Mouse (Mus musculus): Measurements from ENCODE around the gene Foxn1. TPM values are rescaled to one million over a fixed set of nuclear protein-coding genes. Genes with fewer than 3 reads are reported as not detected.

Foxn1 gene
- total RNA-seq, 2 experiments from 2014 or later: not detected

GRCm38 (mm10) chr11:78358330-78359007 is 27.9 kb downstream of the Foxn1 start:
- DNase-seq (ENCODE audit: low spot score): no peak

GRCm38 (mm10) chr11:78355471-78356238 is 30.7 kb downstream of the Foxn1 start:
- DNase-seq (ENCODE audit: low spot score): peak; percentile 65

GRCm38 (mm10) chr11:78354905-78355304 is 31.5 kb downstream of the Foxn1 start:
- no peak for DNase-seq (ENCODE audit: low spot score)

- no peak for DNase-seq (ENCODE audit: low spot score)
Observed at GRCm38 (mm10) chr11:78353081-78353480, 33.3 kb downstream of the Foxn1 start.

DNA sequence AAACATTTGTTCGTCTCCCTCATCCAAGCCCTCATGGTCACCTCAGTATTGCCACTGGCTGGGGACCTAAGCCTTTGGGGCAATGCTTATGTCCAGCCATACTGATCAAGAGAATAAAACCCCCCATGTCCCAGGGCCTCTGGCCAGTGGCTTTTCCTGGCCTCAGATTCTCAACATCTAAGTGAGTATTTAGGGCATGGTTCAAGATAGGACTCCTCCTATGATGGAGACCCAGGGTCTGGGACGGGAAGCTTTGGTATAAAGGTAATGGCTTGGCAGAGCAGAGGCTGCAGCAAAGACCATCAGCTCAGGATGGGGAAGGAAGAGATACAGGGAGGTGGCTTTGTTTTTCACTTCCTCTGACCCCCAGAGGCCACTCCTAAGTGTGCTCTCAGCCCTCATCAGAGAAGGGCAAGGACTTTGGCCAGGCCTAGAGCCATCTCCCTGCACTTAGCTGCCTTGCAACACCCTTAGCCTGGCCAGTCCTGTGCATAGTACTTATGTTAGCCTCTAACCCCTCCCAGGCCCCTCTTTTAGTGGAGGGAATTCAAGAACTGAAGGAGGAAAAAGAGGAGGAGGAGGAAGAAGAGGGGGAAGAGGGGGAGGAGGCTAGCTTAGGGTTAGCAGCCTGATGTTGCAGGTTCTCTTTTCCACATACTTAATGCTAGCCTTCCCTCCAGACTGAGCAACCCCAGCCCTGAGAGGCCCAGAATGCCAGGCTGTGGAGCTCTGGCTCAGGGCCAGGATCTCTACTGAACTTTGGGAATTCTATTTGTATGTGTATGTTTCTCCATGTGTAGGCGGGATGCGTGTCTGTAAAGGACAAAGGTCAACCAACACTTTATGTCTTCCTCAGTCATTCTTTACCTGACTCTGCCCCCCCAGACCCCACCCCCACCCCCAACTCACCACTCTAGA is 36.7 kb downstream of the Foxn1 start:
- DNase-seq (ENCODE audit: low spot score): no peak

- DNase-seq (ENCODE audit: low spot score): no peak
Observed at GRCm38 (mm10) chr11:78348474-78348873, 37.9 kb downstream of the Foxn1 start.

DNA sequence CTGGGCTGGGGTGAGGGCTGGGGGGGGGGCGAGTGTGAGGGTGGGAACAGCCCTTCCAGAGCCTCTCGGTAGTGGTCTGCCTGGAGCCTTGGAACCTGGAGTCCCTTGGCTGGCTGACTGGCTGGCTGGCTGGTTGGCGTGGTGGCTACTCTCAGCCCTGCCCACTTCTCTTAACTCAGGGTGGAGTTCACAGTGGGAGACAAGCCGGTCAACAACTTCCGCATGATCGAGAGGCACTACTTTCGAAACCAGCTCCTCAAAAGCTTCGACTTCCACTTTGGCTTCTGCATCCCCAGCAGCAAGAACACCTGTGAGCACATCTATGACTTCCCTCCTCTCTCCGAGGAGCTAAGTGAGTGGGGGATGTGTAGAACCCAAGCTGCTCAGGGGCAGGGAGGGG is 38.5 kb downstream of the Foxn1 start:
- DNase-seq (ENCODE audit: low spot score): no peak

- DNase-seq (ENCODE audit: low spot score): peak; percentile 79
Observed at GRCm38 (mm10) chr11:78347070-78347754, 39.1 kb downstream of the Foxn1 start.

GRCm38 (mm10) chr11:78346326-78347069 is 39.9 kb downstream of the Foxn1 start:
- DNase-seq (ENCODE audit: low spot score): no peak

GRCm38 (mm10) chr11:78345801-78346200 is 40.6 kb downstream of the Foxn1 start:
- DNase-seq (ENCODE audit: low spot score): no peak

- peak; percentile 80 for DNase-seq (ENCODE audit: low spot score)
Observed at GRCm38 (mm10) chr11:78344890-78345715, 41.3 kb downstream of the Foxn1 start.

GRCm38 (mm10) chr11:78344328-78344889 is 41.9 kb downstream of the Foxn1 start:
- DNase-seq (ENCODE audit: low spot score): no peak

DNA sequence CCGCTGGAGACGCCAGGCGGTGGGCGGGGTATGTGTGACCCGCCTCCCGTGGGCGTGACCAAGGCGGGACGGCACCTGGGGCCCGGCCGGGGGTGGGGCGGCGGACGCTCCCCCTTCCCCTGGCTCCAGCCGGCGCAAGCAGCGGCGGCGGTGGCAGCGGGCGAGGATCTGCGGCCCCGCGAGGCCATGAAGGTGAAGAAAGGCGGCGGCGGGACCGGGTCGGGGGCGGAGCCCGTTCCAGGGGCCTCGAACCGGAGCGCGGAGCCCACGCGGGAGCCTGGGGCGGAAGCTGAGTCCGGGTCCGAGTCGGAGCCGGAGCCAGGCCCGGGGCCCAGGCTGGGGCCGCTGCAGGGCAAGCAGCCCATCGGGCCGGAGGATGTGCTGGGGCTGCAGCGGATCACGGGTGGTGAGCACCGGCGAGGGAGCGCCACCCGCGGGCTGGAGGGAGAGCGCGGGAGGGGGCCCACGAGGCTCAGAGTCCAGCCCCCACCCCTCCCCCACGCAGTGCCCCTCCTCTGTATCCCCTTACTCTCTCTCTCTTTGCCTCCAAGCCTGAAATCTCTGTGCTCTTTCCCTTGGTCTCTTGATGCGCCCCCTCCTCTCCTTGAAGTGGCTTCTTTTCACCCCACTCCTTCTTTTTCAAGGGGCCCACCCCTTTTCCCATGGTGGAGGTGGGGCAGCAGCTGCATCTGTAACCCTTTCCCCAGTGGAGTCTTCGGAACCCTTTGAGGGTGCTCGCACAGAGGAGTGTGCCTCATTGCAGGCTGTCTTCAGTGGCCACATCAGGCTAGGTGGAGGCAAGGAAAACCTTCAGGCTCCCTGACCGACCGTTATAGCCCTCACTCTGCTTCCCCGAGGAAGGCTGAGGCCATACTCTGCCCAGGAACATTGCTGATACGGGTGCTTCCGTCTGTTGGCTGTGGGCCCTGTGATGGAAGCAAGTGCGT is 42.7 kb downstream of the Foxn1 start, which contains the start of gene Unc119:
Unc119 (plus strand) TSS at position 102 of the 947 bp plus-strand sequence.
- DNase-seq (ENCODE audit: low spot score): peak; percentile 68

DNA sequence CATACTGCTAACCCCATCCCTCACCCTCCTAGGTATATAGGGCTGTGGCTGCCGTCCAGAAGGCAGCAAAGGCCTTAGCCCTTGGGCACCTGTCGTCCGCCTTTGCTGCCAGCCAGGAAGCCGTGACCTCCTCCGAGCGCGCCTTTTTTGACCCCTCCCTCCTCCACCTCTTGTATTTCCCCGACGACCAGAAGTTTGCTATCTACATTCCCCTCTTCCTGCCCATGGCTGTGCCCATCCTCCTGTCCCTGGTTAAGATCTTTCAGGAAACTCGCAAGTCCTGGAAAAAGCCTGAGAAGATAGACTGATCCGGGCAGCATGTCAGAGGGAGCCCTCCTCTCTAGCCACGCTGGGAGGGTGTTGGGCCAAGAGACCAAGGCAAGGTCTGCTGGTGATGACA is 44.7 kb downstream of the Foxn1 start:
- DNase-seq (ENCODE audit: low spot score): no peak

- DNase-seq (ENCODE audit: low spot score): peak; percentile 63
Observed at GRCm38 (mm10) chr11:78337040-78337439, 49.3 kb downstream of the Foxn1 start.

GRCm38 (mm10) chr11:78333992-78334391 is 52.4 kb downstream of the Foxn1 start:
- DNase-seq (ENCODE audit: low spot score): no peak

DNA sequence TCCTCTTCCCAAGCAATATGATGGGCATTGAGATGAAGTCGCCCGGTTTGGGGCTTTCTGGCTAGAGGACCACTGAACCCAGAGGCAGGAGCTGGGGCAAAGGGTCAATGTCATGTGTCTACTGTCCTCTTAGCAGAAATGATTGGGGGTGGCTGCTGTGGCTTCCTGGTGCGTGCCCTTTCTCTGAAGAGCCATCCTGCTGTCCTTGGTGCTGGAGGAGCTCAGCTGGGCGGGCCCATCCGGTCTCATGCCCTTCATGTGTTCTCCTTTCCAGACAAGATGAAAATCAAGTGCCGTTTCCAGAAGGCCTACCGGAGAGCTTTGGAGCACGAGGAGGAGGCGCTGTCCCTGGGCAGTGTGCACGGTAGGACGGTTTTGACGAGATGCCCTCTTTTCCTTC is 53.7 kb downstream of the Foxn1 start:
- no peak for DNase-seq (ENCODE audit: low spot score)

- no peak for DNase-seq (ENCODE audit: low spot score)
Observed at GRCm38 (mm10) chr11:78328512-78329056, 57.8 kb downstream of the Foxn1 start.

All from gastrocnemius, adult 18-20 months (tissue).